Mouse (Mus musculus) stomach, postnatal 0 days (tissue): Measurements from ENCODE around the gene Fam53b.

Source experiments
- CTCF ChIP-seq: IDR thresholded peaks from 2 replicates; pipeline ENCODE4 v1.5.1; 2016; ENCODE audit warnings: antibody characterized with exemption, low read depth, mild to moderate bottlenecking, moderate library complexity
- EP300 ChIP-seq: optimal IDR thresholded peaks from 2 replicates; pipeline ENCODE3; 2016; ENCODE audit warnings: antibody characterized with exemption

DNA sequence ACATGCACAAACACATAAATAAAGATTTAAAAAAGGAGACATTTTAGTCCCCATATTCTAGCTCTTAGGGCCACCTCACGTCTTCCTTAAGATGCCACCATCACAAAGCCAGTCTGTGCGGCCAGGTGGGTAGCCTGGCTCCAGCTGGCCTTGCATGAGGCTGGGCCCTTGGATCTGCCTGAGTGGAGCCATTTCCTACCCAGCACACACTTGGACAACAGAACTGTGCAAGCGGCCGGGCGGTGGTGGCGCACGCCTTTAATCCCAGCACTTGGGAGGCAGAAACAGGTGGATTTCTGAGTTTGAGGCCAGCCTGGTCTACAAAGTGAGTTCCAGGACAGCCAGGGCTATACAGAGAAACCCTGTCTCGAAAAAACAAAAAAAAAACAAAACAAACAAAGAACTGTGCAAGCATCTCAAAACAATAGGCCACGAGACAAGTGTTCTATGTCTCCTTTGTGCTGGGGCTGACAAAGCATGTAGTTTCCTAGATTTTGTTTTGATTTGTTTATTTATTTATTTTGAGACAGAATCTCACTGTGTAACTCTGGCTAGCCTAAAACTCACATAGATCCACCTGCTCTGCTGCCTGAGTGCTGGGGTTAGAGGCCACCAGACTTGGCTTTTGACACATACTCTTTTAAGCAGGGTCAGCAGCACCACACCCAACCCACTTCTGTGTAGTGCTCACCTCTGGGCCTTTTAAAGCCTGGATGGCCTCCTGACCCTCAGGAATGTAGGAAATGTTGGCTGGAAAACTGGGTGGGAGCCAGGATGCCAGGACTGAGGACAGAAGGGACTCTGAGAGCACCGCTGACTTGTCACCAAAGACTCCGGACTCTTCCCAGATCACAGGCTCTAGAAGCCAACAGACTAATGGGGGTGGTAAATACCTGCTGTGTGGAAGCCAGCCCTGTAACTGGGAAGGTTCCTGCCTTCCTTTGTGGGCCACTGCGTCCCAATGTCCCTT, 91.0 kb downstream of the Fam53b start:
- TF ChIP-seq CTCF (no peak), EP300 (no peak)
